Mouse (Mus musculus) retina, embryonic 14.5 days (tissue): ENCODE results near the gene Banp.

Source experiments
- DNase-seq: peaks from one replicate; pipeline ENCODE4 v3.0.0-alpha.2; 2015; ENCODE audit warnings: low spot score

Banp gene

DNA sequence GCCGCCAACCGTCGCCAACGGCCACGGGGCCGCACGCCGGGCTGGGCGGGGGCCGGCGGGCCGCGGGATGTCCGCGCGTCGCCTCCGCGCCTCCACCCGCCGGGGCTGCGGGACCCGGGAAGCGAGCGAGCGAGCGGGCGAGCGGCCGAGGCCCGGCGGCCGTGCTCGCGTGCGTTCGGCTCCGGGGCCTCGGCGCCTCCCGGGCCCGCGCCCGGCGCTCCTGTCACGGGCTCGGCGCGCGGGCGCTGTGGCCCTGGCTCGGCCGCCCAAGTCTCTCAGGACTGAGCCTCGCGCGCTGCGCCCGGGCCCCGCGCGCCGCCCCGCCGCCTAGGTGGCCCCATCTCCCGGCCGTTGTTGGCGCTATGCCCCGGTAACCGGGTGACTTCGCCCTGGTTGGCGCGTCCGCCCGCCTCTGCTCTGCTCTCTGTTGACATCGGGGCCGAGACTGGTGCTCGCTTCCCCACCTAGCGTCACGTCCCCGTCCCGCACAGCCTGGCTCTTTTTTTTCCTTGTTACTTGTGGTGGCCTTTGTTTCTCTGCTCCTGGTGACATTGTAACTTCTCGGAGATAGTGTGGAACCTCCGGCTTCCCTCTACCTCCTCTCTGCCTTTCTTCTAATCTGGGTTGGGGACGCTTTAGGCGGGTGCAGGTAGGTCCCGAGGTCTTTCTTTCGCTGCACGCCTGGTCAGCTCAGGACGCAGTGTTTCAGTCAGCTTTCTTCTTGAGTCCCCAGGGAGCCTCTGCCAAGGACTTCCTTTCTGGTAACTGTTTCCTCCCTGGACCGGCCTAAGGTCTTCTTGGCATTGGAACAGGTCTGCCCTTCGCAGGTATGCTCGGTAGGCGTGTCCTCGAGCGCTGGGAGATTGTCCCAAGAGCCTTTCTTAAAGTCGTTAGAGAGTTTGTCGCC lies 1.5 kb downstream of the Banp start:
- DNase-seq, result peak; percentile 48

DNA sequence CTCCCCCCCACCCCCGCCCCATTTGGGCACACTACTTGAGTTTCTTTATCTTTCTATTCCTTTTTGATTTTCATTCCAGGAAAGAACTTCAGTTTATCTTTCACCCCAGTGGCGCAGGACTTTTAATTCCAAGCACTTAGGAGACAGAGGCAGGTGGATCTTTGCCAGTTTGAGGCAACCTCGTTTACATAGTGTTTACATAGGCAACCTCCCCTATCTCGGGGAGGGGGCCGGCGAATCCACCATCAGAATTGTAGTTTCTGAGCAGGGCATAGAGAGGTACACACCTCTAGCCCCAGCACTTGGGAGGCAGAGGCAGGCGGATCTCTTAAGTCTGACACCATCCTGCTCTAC lies 2.1 kb downstream of the Banp start:
- DNase-seq, result no peak

DNA sequence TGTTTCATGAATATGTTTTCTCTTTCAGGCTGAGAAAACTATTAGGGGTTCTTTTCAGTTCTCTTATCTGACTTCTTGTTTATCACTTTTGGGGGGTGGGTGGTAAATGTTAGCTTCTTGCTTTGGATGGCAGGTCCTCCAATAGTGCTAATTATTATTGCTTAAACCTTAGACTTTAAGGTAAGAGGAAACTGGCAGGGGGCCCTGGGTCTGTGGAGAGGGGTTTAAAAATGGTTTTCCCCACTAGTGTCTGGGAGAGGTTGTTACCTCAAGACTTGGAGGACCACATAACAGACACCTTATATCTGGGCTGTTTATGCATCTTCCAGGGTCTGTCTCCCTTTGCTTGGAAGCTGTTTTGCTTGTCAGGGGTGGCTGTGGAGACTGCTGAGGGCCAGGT lies 2.6 kb downstream of the Banp start:
- no peak for DNase-seq

DNA sequence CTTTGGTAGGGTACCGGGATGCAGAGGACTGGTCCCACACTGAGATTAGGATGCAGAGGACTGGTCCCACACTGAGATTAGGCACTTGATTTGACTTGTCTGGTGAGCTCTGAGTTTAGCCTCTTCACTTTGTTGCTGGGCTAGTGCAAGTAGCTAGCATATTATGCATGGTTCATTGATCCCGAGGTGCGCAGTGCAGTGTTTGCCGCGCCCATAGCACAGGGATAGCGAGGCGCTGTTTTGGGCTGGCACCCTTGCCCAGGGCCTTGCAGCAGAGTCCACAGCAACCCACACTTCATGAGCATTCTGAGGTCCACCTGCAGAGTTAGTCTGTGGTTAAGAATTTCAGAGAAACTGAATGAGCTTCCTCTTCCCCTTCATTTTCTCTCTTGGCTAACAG lies 3.2 kb downstream of the Banp start:
- DNase-seq, result no peak

DNA sequence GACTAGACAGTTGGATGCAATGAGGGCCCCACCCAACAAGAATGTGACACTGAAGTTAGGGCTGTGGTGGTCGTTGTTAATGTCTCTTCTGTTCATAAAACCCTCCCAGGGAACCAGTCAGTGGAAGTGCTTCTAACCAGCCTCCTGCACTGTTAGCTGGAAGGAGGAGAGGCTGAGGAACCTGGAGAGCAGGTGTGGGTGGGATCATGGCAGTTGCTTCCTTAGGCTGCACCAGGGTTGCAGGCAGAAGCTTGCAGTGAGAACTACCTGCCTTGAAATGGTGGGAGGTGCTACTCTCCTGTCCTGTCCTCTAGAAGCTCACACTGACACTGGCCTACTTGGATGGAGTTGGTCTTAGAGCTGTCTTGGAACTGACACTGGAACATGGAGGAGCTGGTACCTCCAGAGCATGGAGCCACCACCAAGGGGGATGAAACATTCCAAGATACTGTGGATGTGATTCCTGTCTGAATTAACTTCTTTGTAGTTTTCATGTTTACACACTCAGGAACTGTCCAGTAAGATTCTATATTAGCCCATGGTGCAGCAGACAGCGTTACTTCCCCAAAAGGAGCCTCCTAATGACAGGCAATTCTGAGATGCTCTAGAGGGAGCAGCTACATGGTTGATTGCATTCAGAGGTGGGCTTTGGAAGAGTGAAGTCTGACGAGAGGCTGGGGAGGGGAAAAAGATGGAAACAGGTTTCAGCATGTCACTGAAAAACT lies 4.4 kb downstream of the Banp start:
- DNase-seq, result no peak

DNA sequence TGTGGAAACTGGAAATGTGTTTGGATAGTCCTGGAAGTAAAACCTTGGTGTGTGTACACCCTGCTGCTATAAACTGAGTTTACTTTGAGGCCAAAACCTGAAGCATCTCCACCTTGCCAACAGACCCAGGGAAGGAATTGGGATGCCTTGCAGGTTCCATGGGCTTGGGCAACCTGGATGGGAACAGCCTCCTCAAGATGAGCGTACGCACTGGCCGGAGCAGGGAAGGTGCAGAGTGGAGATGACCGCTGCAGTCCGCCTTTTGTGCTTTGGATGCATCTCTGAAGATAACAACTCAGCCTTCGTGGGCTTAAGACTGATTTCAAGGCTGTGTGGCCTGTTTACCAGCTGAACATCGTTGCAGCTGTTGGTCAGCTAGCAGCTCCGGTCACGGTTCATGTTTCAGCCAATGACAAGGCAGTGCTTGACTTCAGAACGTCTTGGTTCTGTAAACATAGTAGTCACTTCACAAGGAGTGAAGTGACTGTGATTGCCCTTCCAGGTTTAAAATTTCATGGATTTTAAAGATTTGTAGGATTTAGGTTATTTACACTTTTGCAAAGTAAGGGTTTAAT lies 5.5 kb downstream of the Banp start:
- DNase-seq, result no peak

DNA sequence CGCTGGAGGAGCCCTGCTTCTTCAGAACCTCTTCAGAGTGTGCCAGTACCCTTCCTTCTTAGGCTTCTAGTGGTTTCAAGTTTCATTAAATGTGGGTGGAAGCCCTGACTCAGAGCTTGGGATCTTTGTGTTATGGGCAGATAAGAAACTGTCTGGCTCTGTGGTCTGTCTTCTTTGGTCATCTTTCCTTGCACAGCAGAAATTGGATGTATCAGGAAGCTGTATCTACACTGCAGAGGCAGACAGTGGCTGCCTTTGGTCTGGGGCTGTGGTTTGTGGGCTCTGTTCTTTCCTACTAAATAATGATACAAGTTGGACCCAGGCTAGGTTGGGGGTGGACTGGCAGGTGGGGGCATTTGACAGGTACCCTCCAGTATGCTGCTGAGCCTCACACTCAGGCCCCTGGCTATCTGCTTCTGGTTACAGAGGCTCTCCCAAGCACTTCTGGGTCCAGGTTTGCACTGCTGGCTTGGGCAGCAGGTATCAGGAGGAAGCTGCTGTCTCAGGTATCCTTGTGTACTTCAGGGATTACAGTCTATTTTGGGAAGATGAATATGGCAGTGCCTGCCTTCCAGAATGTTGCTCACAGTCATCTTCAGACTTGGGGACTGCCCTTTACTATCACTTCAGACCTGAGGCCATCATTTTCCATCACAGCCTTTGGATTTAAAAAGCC lies 6.4 kb downstream of the Banp start:
- DNase-seq, result no peak

DNA sequence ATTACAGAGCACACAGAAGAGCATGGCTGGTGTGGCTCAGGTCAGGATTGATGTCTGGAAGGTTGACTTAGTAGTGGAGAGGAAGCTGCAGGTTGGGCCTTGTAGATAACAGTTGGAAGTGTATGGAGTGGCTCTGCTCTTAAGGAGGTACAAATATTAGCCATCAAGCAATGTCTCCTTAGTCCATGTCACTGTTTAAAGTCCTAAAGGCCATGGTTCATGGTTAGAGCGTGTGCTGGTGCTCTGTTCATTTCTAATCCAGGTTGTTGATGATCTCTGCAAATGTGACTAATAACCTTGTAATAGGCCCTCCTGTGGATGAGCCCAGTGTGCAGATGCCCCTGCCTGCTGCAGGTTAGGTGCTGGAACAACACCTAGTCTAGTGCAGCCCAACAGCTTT lies 8.8 kb downstream of the Banp start:
- no peak for DNase-seq

DNA sequence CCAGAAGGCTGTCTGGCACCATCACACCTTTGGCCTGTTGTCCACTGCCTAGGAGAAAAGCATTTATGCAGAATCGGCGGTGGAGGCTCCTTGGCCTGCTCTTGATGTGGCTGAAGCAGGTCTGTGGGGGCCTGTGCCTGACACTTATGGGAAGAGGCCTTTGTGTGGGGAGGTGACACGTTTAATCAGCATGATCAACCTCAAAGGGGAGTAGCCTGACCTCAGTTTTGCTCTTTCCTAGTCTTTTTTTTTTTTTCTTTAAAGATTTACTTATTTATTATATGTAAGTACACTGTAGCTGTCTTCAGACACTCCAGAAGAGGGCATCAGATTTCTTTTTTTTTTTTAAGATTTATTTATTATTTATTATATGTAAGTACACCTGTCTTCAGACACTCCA lies 13.3 kb downstream of the Banp start:
- no peak for DNase-seq

DNA sequence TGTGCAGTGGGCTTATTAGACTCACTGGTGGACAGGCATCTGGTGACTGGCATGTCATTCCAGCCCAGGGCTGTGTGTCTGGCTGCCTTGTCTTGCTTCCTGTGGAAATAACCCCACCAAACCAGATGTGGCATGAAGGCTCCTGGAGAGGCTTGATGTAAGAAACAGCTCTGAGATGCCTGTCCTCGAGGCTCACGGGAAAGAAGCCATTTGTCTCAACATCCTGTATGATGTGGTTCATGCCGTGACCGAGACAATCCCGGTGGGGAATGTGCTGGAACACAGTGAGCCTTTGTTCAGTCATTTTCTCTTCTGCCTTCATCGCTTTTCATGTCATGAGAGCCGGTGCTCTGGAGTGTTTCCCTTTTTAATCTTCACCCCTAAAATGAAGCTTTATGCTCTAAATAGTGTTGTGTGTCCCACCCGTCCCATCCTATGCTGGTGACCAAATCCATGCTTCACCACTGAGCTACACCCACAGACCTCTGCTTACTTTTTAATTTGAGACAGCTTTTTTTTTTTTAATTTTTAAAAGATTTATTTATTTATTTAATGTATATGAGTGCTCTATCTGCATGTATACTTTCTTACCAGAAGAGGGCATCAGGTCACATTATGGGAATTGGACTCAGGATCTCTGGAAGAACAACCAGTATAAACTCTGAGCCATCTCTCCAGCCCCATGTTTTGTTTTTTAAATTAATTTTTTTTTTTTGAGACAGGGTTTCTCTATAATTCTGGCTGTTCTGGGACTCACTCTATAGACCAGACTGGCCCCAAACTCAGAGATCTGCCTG lies 15.4 kb downstream of the Banp start:
- DNase-seq, result no peak

DNA sequence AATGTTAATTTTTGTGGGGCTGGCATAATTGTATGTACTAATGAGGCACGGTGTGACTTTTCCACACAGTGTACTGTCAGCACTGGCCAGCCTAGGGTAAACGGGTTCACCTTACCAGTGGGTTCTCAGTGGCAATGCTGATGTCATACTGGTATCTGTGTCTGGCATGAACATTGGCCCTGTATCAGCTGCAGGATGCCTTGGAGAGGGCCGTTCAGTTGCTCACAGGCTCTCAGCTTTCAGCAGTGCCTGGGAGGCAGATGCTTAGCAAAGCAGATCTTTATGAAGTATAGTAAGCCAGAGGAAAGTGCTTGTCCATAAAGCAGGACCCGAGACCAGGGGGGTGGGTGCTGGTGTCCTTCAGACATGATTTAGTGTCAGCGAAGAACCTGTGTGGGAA lies 16.6 kb downstream of the Banp start:
- no peak for DNase-seq

DNA sequence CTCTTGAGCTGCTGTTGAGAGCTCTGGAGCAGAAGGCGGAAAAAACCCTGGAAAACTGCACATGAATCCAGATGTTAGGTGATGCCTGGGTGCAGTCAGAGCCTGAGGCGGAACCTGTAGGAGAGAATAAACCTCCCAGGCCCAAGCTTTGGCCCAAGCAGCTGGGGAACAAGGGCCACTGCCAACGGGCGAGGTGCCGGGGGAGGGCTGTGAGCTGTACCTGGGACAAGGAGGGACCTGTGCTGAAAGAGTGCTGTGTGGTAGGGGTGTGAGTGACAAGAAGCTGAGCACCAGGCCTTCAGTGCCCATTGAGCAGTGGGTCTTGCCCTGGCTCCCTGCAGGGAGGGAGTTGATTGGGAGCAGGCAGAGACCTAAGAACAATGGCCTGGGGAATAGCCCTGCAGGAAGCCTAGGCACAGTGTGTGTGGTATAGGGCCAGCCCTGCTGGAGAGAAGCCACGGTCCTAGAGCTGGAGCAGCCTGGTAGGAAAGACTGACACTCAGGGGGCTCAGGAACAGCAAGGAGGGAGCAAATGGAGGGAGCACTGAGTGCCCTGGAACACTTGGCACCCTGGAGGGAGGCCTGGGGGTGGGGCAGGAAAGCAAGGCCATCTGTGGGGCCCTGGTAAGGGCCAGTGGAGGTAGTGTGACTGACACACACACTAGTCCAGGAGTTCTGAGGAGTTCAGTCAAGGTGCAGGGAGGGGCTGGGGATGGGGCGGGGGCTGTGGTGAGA lies 17.3 kb downstream of the Banp start:
- peak; percentile 45 for DNase-seq

DNA sequence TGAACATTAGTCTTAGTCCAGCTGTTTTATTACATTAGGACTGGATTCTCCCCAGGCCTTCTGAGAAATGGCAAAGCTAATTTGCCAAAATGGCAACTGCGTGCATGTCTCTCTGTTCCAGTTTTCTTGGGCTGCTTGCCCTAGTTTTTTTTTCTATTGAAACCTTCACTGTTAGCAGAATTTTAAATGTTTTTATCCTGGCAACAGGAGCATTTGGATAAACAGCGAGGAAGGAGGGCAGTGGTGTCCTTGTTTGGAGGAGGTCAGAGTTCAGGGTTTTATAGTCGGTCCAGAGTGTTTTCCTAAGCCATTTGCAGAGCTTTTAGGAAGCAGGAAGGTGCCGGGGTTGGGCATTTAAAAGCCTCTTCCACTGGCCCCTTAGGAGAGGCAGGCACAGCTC lies 18.4 kb downstream of the Banp start:
- DNase-seq, result no peak

DNA sequence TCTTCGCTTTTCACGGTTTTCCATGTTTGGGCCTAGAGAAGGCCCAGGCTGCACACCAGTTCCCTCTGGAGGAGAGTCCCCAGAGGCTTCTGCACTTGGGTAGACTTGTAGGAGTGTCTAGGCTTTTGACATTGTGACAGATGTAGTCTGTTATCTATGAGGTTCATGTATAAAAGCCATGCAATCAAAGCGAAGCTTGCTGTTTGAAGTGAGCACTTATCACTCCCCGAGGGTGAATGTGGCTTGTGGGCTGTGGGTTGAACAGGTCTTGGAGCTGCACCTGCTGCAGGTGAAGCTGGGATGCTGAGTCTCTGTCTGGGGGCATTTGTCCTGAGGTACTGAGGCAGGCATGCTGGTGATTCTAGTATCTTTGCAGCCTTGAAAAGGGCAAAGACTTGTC lies 19.0 kb downstream of the Banp start:
- DNase-seq, result no peak

DNA sequence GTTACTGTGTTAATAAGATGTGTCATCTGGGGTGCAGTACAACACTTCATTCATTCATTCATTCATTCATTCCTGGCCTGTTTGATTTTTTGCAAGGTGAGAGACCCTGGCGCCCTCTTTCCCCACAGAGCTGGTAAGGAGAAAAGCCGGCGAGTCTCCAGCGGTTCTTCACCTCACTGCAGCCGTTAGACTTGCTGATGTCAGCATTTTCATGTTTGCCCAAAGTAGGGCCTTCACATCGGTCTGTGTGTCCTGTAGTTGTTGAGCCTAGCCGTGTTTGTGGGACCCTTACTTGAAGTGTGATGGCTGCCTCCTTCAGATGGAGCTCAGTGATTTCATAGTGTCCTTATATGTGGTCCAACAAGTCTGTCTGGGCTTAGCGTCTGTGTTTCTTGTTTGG lies 20.7 kb downstream of the Banp start:
- DNase-seq, result no peak

DNA sequence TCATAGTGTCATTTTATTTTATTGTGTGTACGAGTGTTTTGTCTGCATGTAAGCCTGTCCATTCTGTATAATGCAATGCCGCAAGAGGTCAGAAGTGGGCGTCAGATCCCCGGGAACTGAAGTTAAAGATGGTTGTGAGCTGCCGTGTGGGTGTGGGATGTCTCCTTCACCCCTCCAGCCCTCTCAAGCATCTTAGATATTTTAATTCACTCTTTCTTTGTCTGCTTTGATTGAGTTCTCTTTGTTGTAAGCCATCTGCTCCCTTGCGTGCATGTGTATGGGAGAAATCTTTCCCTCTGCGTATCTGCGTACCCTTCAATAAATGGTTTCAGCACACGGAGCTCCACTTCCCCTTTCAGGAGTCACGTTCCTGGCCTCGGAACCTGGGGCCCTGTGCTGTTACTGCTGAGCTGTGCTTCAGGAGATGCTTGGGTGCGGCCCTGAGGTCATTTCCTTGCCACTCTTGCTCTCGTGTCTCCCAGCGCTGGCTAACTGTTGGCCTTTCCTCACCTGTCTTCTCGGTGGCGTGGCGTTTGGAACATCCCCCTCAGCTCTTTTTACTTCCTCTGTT lies 22.0 kb downstream of the Banp start:
- DNase-seq, result no peak

DNA sequence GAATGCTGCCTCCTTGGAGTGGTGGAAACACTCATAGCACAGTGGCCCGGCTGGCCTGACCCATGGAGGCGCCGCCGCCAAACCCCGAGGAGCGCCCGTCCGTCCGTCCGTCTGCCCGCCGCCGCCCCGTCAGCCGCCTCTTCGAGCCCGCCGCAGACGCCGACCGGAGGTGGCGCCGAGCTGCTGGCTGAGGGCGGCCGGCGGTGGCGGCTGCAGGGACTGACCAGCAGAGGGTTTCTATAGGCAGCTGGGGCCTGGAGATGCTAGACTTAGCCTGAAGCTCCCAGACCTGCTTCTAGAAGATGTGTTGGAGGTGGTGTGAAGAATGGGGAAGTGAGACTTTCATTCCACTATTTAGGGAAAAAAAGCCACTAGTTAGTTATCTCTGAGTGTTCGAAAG lies 24.4 kb downstream of the Banp start:
- no peak for DNase-seq

DNA sequence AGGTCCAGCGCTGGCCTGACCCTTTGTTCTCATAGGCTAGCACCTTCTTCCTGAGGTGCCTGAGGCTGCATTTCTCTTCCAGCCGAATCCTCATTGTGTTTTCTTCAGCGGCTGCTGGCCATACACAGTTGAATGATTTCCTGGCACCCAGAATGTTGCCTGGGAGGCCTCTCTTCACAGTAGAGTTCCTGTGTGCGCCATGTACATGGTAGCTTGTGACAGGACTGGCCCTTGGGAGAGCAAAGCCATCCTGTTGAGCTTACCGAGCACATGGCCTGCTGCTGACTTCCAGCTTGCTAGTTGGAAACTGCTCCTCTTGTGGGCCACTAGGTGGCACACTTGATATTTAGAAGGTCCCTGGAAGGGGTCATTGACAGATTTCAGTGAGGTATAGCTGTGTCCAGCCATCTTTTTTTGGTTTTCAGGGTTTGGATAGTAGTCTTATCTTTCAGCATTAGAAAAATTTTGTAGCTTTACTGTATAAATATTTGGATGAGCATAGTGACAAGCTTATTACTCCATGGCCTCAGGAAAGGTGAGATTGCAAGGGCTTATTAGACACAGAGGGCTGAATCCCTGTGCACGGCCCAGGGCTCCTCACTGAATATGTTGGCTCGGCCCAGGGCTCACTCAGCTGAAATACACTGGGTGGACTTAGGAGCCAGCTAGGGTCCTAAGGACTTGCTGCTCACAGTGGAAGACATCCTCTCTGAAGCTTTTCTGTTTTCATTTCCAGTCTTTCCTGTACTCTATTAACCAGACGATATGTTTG lies 28.5 kb downstream of the Banp start:
- peak; percentile 83 for DNase-seq

DNA sequence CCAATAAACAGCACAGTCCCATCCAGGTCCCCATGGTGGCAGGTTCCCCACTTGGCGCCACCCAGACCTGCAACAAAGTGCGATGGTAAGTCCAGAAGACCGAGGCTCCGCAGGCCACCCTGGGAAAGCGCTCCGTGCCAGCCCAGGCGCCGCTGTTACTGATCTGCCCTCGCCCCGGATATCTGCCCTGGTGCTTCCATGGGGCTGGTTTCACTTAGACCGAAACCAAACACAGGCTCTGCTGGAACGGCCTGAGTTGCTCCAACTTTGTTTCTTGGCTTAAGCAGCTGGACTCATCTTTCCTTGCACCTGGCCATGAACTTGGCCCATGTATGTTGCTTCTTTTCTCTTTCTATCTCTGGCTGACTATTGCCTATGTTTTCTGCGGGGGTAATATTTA lies 29.1 kb downstream of the Banp start:
- DNase-seq, result no peak
